Mouse (Mus musculus) C2C12 (cell line): ENCODE results near the gene Comtd1. TPM values are rescaled to one million over a fixed set of nuclear protein-coding genes. Genes with fewer than 3 reads are reported as not detected.
A peak's percentile ranks its signal among the peaks of the same experiment; 100 is the strongest.

ENCODE experiments used
- H3K27me3 ChIP-seq: one replicate; pipeline ENCODE4 v1.6.1; 2011; ENCODE audit not compliant: control insufficient read depth, insufficient read depth, insufficient read length
- H3K36me3 ChIP-seq: one replicate; pipeline ENCODE4 v1.6.1; 2011; ENCODE audit not compliant: control insufficient read depth, insufficient read depth
- H3K4me3 ChIP-seq: one replicate; pipeline ENCODE4 v1.5.1; 2011; ENCODE audit warnings: mild to moderate bottlenecking, control low read depth; ENCODE audit not compliant: poor library complexity, insufficient read depth, severe bottlenecking
- H3K79me2 ChIP-seq: one replicate; pipeline ENCODE4 v1.6.1; 2011; ENCODE audit not compliant: control insufficient read depth, insufficient read depth
- H3K79me3 ChIP-seq: one replicate; pipeline ENCODE4 v1.6.1; 2011; ENCODE audit warnings: low read depth, control low read depth
- H3ac ChIP-seq: one replicate; pipeline ENCODE3; 2011; ENCODE audit warnings: low read depth; ENCODE audit not compliant: control insufficient read depth, insufficient read length
- CEBPB ChIP-seq: IDR thresholded peaks from one replicate; pipeline ENCODE4 v1.6.1; 2011; ENCODE audit warnings: low read depth, mild to moderate bottlenecking, control low read depth, moderate library complexity
- CTCF ChIP-seq: IDR thresholded peaks from one replicate; pipeline ENCODE4 v1.5.1; 2011; ENCODE audit not compliant: control insufficient read depth, insufficient read depth, insufficient read length
- FOSL1 ChIP-seq: IDR thresholded peaks from one replicate; pipeline ENCODE4 v1.8.0; 2011; ENCODE audit warnings: mild to moderate bottlenecking, low read length; ENCODE audit not compliant: poor library complexity, insufficient read depth, severe bottlenecking
- MAX ChIP-seq: IDR thresholded peaks from one replicate; pipeline ENCODE4 v1.6.1; 2011; ENCODE audit warnings: mild to moderate bottlenecking, control low read depth
- MYOD1 ChIP-seq: IDR thresholded peaks from one replicate; pipeline ENCODE4 v1.6.1; 2011; ENCODE audit warnings: low read depth; ENCODE audit not compliant: control insufficient read depth, insufficient read length
- MYOG ChIP-seq: IDR thresholded peaks from one replicate; pipeline ENCODE4 v1.6.1; 2011; ENCODE audit not compliant: control insufficient read depth, insufficient read length; ENCODE audit errors: extremely low read depth
- USF1 ChIP-seq: IDR thresholded peaks from one replicate; pipeline ENCODE4 v1.6.1; 2011; ENCODE audit warnings: low read depth, mild to moderate bottlenecking, control low read depth, moderate library complexity
- long read RNA-seq, 2 experiments: library from polyadenylated mRNA; unstranded; transcript quantifications; one replicate each; pipeline ENCODE4 v2.0.0; 2019 to 2020
- polyA plus RNA-seq: library from polyadenylated mRNA; unstranded; fragments of >200 nt; fragmentation: generic; extraction: Trizol; gene quantifications from one replicate; pipeline ENCODE4 v1.2.1, GENCODE M21; 2012; ENCODE audit warnings: missing spikeins

The Comtd1 gene
- 45.5 TPM for polyA plus RNA-seq
- long read RNA-seq, experiment 1, transcript Comtd1-202 (7 exons, 2,314 nt) = major isoform, 18 of 22 reads
- long read RNA-seq, experiment 1, partial matches to known transcripts = 2 of 22 reads
- long read RNA-seq, experiment 1, other reads (novel, unspliced or antisense) = 0 of 22 reads
- long read RNA-seq, experiment 2, transcript Comtd1-201 (6 exons, 981 nt) = minor isoform, 5 of 22 reads
- long read RNA-seq, experiment 2, transcript Comtd1-202 (7 exons, 2,314 nt) = major isoform, 10 of 22 reads
- long read RNA-seq, experiment 2, partial matches to known transcripts = 0 of 22 reads
- long read RNA-seq, experiment 2, other reads (novel, unspliced or antisense) = 7 of 22 reads

DNA sequence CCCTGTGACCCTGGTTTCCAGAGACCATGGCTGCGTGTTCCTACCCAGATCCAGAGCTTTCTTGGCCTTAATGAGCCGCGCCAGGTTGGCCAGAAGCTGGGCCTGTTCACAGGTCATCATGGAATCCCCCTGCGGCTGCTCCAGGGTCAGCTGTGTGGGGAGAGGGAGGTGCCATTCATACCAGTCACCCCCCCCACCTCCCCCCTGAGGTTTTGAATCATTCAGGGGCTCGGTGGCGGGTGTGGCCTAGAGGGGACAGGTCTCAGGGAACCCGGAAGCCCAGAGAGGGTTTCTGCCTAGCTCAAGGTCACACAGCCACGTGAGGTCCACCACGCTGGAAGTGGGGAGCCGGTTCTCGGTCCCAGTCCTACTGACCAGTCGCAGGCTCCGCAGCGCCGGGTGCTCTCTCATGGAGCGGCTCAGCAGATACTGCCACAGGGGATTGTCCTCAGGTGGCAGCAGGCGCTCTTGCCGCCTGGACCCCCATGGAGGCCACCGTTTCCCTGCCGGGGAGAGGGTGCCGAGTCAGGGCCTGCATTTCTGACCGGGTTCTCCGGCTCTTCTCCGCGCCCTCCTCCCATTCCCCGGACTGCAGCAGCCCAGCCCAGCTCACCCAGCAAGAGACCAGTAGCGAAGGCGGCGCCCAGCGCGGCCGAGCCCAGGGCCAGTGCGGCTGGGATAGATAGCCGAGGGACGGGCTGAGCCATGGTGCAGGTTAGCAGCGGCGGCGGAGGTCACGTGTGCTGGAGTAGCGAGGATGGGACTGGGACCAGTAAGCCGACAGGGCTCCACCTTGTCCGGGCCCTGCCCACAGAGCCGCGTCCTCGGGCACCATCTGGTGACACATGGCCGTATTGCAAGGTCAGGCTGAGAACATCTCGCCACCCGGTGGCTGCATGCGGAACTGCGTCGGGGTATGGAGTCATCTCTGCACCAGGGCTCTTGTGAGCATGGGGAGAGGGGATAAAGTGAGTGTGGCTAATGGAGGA lies at the start of gene Comtd1:
Gene Comtd1 (minus strand): TSS at position 812 of the 989 bp plus-strand sequence.
- peak within 1 kb of the TSS; percentile 72 for H3K4me3 ChIP-seq
- peaks cover 38% of the 10 kb centered on the region for H3K36me3 ChIP-seq
- peaks cover 2% of the 10 kb centered on the region for H3K79me3 ChIP-seq
- no peaks in the 10 kb centered on the region for H3K79me2 ChIP-seq
- no peaks in the 10 kb centered on the region for H3K27me3 ChIP-seq
- TF ChIP-seq CEBPB (no peak), CTCF (peak; percentile 100), MYOG (no peak), MAX (peak; percentile 69), FOSL1 (no peak), MYOD1 (peak; percentile 11), USF1 (peak; percentile 90)
- H3ac ChIP-seq = peak within 1 kb of the TSS; percentile 84

DNA sequence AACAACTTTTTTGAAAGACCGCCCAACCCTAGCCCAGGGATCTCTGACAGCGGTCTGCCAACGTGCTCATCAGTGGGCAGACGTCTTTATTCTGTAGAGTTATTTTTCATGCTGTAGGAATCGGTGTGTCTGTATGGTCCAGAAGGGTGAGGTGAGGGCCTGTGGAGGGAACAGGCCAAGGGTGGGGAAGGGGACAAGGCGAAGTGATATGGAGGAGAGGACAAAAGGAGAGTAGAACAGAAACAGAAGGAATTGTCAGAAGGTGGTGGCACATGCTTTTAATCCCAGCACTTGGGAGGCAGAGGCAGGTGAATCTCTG lies 43.5 kb upstream of the Comtd1 start:
- H3K4me3 ChIP-seq = no peak overlapping the region
- TF ChIP-seq MAX (no peak), MYOG (no peak), USF1 (no peak), MYOD1 (no peak), CTCF (no peak), CEBPB (no peak), FOSL1 (no peak)
- no peaks in the 10 kb centered on the region for H3K79me2 ChIP-seq
- H3ac ChIP-seq = no peak overlapping the region
- H3K27me3 ChIP-seq = no peaks in the 10 kb centered on the region
- H3K79me3 ChIP-seq = no peaks in the 10 kb centered on the region
- no peaks in the 10 kb centered on the region for H3K36me3 ChIP-seq

DNA sequence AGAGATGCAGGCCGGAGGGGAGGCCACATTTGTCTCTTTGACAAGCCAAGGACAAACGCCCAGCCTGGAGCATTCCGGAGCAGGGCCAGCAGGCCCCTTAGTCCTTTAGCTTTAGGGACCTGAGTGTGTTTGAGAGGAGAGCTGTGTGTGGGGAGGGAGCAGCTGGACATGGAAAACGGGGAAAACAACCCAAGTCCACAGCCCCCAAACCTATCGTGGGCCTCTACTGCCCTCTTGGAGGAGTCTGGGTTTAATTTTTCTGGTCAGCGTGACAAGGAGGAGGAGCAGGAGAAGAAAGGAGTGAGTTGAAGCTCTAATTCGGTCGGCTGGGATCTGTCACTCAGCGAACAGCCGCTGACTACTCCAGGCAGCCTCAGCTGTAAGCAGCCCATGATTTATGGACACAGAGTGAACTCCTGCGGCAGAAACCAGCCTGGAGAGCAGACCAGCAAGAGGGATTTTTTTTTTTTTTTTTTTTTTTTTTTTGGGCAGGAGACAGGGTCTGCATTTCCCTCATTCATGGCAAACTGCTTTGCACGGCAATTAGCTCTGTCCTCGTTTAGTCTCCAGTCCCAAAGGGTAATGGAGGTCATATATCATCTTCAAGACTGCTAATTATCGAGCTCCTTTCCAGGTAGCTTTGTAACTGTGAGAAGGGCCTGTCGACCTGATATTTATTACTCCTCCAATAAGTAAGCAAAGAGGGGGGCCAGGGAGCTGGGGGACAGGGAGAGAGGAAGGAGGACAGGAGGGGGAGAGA lies 43.0 kb upstream of the Comtd1 start:
- no peak for TF ChIP-seq FOSL1
- Histone ChIP-seq H3K27me3 (no peaks in the 10 kb centered on the region), H3K79me3 (no peaks in the 10 kb centered on the region), H3ac (no peak overlapping the region), H3K79me2 (no peaks in the 10 kb centered on the region), H3K4me3 (no peak overlapping the region), H3K36me3 (no peaks in the 10 kb centered on the region)

DNA sequence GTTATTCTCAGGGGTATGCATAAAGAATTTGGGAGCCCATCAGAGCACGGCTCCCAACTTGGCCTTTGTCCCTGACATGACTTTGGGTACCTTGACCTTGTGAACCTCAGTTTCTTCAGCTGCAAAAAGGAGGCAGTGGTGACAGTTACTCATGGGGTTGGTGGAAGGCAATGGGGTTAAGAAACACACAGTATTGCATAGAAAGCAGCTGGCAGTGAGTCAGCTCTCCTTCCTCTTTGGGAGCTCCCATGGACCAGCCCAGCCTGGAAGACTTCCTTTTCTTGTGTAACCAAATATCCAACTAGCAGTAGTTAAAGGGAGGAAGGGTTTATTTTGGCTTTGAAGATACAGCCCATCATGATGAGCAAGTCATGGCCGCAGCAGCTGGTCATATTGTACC lies 41.7 kb upstream of the Comtd1 start:
- Histone ChIP-seq H3K79me2 (no peaks in the 10 kb centered on the region), H3K4me3 (no peak overlapping the region), H3K79me3 (no peaks in the 10 kb centered on the region), H3K27me3 (no peaks in the 10 kb centered on the region), H3K36me3 (no peaks in the 10 kb centered on the region), H3ac (no peak overlapping the region)
- TF ChIP-seq MYOG (no peak), CTCF (no peak), USF1 (no peak), CEBPB (no peak), MYOD1 (no peak), FOSL1 (no peak), MAX (no peak)

DNA sequence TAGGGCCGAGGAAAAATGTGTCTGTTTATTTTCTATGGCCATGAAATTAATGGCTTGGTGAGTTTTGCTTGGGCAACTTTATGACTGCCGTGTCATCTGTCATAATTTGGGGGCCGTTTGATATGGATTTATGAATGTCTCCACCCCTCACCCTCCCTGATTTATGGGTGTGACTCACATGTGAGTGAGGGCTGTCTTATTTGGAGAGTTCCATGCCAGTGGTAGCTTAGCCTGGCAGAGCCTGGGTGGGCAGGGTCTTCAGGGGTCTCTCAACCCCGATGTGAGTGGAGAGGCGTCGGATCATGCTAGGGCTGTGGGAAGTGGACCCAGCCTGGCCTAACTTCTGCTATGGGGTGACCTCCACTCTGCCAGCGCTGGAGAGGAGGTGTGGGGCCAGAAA lies 18.0 kb upstream of the Comtd1 start:
- H3K36me3 ChIP-seq = no peaks in the 10 kb centered on the region
- TF ChIP-seq MYOG (no peak), CTCF (no peak), FOSL1 (no peak), MAX (no peak), MYOD1 (no peak), CEBPB (no peak), USF1 (no peak)
- H3K4me3 ChIP-seq = no peak overlapping the region
- H3K27me3 ChIP-seq = no peaks in the 10 kb centered on the region
- H3K79me3 ChIP-seq = no peaks in the 10 kb centered on the region
- no peak overlapping the region for H3ac ChIP-seq
- no peaks in the 10 kb centered on the region for H3K79me2 ChIP-seq
